Mouse (Mus musculus): ENCODE results near the gene Evl. TPM values are rescaled to one million over a fixed set of nuclear protein-coding genes. Genes with fewer than 3 reads are reported as not detected.

Gene Evl
- total RNA-seq, 2 experiments from 2014 or later: 224 to 240 TPM

- no peak for DNase-seq (ENCODE audit: low spot score in 2 of 2)
Measured at GRCm38 (mm10) chr12:108642019-108642418, 87.5 kb downstream of the Evl start.

- DNase-seq (ENCODE audit: low spot score in 2 of 2): no peak
Measured at GRCm38 (mm10) chr12:108646234-108646633, 91.7 kb downstream of the Evl start.

GRCm38 (mm10) chr12:108647784-108648183, 93.3 kb downstream of the Evl start:
- no peak for DNase-seq (ENCODE audit: low spot score in 2 of 2)

GRCm38 (mm10) chr12:108651053-108651660, 96.6 kb downstream of the Evl start:
- peak in 1 of 2 experiments; percentile 15 for DNase-seq (ENCODE audit: low spot score in 2 of 2)

- no peak for DNase-seq (ENCODE audit: low spot score in 2 of 2)
Measured at GRCm38 (mm10) chr12:108653358-108654335, 99.1 kb downstream of the Evl start.

GRCm38 (mm10) chr12:108657350-108657749, 102.8 kb downstream of the Evl start:
- DNase-seq (ENCODE audit: low spot score in 2 of 2): peak in 1 of 2 experiments; percentile 13

GRCm38 (mm10) chr12:108668606-108669235, 114.2 kb downstream of the Evl start:
- DNase-seq (ENCODE audit: low spot score in 2 of 2): peak in 1 of 2 experiments; percentile 20

GRCm38 (mm10) chr12:108671541-108671940, 117.0 kb downstream of the Evl start:
- no peak for DNase-seq (ENCODE audit: low spot score in 2 of 2)

GRCm38 (mm10) chr12:108672908-108673307, 118.4 kb downstream of the Evl start:
- no peak for DNase-seq (ENCODE audit: low spot score in 2 of 2)

- DNase-seq (ENCODE audit: low spot score in 2 of 2): no peak
Measured at GRCm38 (mm10) chr12:108673546-108673945, 119.0 kb downstream of the Evl start.

- peak in 1 of 2 experiments; percentile 67 for DNase-seq (ENCODE audit: low spot score in 2 of 2)
Measured at GRCm38 (mm10) chr12:108674502-108674901, 120.0 kb downstream of the Evl start.

GRCm38 (mm10) chr12:108674916-108675315, 120.4 kb downstream of the Evl start:
- DNase-seq (ENCODE audit: low spot score in 2 of 2): no peak

GRCm38 (mm10) chr12:108675614-108676401, 121.3 kb downstream of the Evl start:
- DNase-seq (ENCODE audit: low spot score in 2 of 2): no peak

- no peak for DNase-seq (ENCODE audit: low spot score in 2 of 2)
Measured at GRCm38 (mm10) chr12:108677116-108677515, 122.6 kb downstream of the Evl start.

- DNase-seq (ENCODE audit: low spot score in 2 of 2): no peak
Measured at GRCm38 (mm10) chr12:108678366-108678765, 123.8 kb downstream of the Evl start.

GRCm38 (mm10) chr12:108680861-108681260, 126.3 kb downstream of the Evl start:
- DNase-seq (ENCODE audit: low spot score in 2 of 2): no peak

GRCm38 (mm10) chr12:108682240-108683023, 127.9 kb downstream of the Evl start:
- no peak for DNase-seq (ENCODE audit: low spot score in 2 of 2)

GRCm38 (mm10) chr12:108686463-108686862, 131.9 kb downstream of the Evl start:
- DNase-seq (ENCODE audit: low spot score in 2 of 2): no peak

GRCm38 (mm10) chr12:108686926-108687325, 132.4 kb downstream of the Evl start:
- no peak for DNase-seq (ENCODE audit: low spot score in 2 of 2)

- no peak for DNase-seq (ENCODE audit: low spot score in 2 of 2)
Measured at GRCm38 (mm10) chr12:108689167-108689566, 134.6 kb downstream of the Evl start.
